Mouse (Mus musculus): ENCODE results near the gene 4930432K21Rik. TPM values are rescaled to one million over a fixed set of nuclear protein-coding genes. Genes with fewer than 3 reads are reported as not detected.
A peak's percentile ranks its signal among the peaks of the same experiment; 100 is the strongest.

The 4930432K21Rik gene
- polyA plus RNA-seq, 1 experiment, result 0.63 TPM

DNA sequence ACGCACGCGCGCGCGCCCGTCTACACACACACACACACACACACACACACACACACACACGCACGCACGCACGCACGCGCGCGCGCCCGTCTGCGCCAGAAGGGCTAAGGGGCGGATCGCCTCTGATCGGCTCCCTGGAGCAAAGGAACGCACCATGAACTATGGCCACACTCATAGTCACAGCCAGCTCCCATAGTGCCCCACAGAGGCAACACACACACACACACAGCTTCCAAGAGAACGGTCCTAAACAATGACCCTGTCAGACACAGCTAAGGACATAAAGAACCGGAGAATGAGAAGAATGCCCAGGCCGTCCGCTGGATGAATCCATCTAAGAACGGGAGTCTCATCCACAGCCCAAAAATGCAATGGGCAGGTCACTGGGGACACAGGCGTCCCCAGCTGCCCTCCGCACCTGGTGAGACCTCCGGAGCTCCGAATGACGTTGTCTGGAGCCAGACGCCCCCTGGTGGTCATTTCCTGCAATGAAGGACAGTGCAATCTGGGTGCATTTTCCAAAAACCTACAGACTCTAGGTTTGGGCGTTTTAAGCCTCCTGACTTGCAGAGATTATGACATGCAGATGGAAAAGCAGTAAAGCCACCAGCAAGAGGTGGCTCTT lies 62.5 kb downstream of the 4930432K21Rik start:
- Histone ChIP-seq H3K27me3 (replicated peaks; ENCODE audit: control insufficient read depth, insufficient read depth, low read length) (no peaks in the 10 kb centered on the region), H3K36me3 (ENCODE audit: control insufficient read depth, insufficient read depth, low read length) (no peaks in the 10 kb centered on the region), H3K4me1 (ENCODE audit: control insufficient read depth, insufficient read depth, low read length) (peaks cover 16% of the 10 kb centered on the region), H3K4me3 (ENCODE audit: insufficient read depth, low read depth, low read length) (no peak overlapping the region), H3K27ac (ENCODE audit: insufficient read depth, low read depth, low read length) (no peak overlapping the region)
- WGBS, result 59% methylated on average over 34 of the region's 34 CpGs
- DNase-seq, result peak; percentile 79
- peak; percentile 78 for TF ChIP-seq CTCF (conservative IDR thresholded peaks at IDR 0.05; ENCODE audit: insufficient read depth, insufficient read length, low read depth, low read length)
- no peak for TF ChIP-seq POLR2A (IDR thresholded peaks at IDR 0.05; ENCODE audit: low read depth, low read length)

DNA sequence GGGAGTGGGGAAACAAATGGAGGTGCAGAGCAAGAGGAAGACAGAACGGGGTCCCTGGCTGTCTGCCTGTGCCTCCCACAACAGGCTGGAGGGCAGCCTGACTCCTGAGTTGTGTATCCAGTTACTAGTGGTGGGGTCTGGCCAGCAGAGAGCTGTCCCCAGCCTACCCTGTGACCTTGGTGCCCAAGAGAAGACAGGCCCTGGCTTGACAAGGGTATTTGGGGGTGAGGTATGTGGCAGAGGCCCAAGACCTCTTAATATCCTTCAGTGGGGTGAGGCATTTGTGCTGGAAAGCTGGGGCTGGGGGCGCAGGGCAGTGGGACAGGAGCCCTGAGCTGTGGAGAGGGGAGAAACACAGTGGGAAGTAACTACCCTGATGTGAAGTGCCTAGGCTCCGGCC lies 63.4 kb downstream of the 4930432K21Rik start:
- no peaks in the 10 kb centered on the region for H3K27me3 ChIP-seq (replicated peaks; ENCODE audit: control insufficient read depth, insufficient read depth, low read length)
- no peak for DNase-seq
- peaks cover 16% of the 10 kb centered on the region for H3K4me1 ChIP-seq (ENCODE audit: control insufficient read depth, insufficient read depth, low read length)
- no peaks in the 10 kb centered on the region for H3K36me3 ChIP-seq (ENCODE audit: control insufficient read depth, insufficient read depth, low read length)
- no peak overlapping the region for H3K27ac ChIP-seq (ENCODE audit: insufficient read depth, low read depth, low read length)
- 80% methylated on average over 3 of the region's 3 CpGs for WGBS
- H3K4me3 ChIP-seq (ENCODE audit: insufficient read depth, low read depth, low read length), result no peak overlapping the region
- TF ChIP-seq CTCF (conservative IDR thresholded peaks at IDR 0.05; ENCODE audit: insufficient read depth, insufficient read length, low read depth, low read length) (no peak), POLR2A (IDR thresholded peaks at IDR 0.05; ENCODE audit: low read depth, low read length) (no peak)

DNA sequence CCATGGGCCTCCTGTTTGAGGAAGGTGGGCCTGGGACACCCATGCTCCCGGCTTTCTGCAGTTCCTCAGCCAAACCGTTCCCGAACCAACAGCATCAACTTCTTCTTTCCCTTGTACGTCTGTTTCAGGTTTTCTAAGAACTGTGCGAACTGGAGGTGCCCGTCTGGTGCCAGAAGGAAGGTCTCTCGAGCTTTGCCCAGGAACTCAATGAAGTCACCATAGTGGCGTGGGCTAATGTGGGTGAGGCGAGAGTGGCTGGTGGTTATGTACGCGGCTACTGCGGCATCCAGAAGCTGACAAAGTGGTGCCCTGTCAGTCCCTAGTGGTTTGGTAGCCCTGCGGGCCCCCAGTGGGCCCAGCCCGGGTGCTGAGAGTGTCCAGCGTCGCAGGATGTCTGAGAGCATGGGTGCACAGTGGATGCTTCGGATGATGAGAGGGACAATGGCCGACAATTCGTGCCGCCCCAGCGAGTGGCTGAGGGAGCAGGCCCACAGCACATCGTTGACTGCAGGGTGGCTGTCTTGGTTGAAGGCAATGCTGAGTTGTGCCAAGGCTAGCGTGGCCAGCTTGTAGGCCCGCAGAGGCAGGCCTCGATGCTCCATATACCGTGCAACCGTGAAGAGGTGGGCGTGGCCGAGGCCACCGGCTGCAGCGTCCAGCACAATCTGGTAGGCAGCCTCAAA lies 64.2 kb downstream of the 4930432K21Rik start:
- no peaks in the 10 kb centered on the region for H3K27me3 ChIP-seq (replicated peaks; ENCODE audit: control insufficient read depth, insufficient read depth, low read length)
- H3K4me1 ChIP-seq (ENCODE audit: control insufficient read depth, insufficient read depth, low read length), result peaks cover 16% of the 10 kb centered on the region
- no peak for DNase-seq
- WGBS, result 86% methylated on average over 31 of the region's 31 CpGs
- TF ChIP-seq CTCF (conservative IDR thresholded peaks at IDR 0.05; ENCODE audit: insufficient read depth, insufficient read length, low read depth, low read length) (no peak), POLR2A (IDR thresholded peaks at IDR 0.05; ENCODE audit: low read depth, low read length) (no peak)
- H3K36me3 ChIP-seq (ENCODE audit: control insufficient read depth, insufficient read depth, low read length), result peaks cover 1% of the 10 kb centered on the region; the same call in 1 of the 2 replicates
- H3K27ac ChIP-seq (ENCODE audit: insufficient read depth, low read depth, low read length), result no peak overlapping the region
- no peak overlapping the region for H3K4me3 ChIP-seq (ENCODE audit: insufficient read depth, low read depth, low read length)

DNA sequence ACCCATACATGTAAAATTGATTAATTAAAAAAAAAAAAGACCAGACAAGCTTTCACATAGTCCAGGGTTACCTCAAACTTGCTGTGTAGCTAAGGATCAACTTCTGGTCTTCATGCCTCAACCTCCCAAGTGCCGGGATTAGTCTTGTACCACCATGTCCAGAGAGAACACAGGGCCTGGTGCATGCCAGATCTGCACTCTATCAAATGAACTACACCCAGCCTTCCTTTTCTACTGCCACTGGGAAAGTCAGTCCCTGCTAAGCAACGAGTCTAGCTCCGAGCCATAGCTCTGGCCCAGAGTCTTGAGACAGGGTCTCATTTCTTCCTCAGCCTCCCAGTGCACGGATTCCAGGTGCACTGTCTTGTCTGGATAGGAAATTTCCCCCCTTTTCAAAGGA lies 65.5 kb downstream of the 4930432K21Rik start:
- peaks cover 1% of the 10 kb centered on the region; the same call in 1 of the 2 replicates for H3K36me3 ChIP-seq (ENCODE audit: control insufficient read depth, insufficient read depth, low read length)
- 93% methylated on average over 4 of the region's 4 CpGs for WGBS
- DNase-seq, result no peak

DNA sequence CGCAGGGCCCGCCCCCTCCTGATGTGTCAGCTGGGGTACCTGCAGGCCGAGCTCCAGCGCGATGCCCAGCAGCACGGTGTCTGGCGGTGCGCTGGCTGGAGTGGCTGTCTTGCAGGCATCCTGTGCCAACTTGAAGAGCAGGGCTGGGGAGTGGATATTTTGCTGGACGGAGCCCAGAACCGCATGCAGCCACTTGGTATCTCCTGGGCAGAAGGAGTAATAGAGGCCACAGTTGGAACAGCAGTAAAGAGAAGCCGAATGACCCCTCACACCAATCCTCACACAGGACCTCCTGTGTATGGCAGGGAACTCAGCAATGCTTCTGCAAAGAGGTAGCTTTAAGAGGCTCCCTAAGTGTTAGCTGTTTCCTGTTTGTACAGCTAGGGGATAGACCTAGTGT lies 69.4 kb downstream of the 4930432K21Rik start:
- Histone ChIP-seq H3K27ac (ENCODE audit: insufficient read depth, low read depth, low read length) (no peak overlapping the region), H3K27me3 (replicated peaks; ENCODE audit: control insufficient read depth, insufficient read depth, low read length) (no peaks in the 10 kb centered on the region), H3K4me3 (ENCODE audit: insufficient read depth, low read depth, low read length) (no peak overlapping the region), H3K36me3 (ENCODE audit: control insufficient read depth, insufficient read depth, low read length) (peaks cover 1% of the 10 kb centered on the region; the same call in 1 of the 2 replicates), H3K4me1 (ENCODE audit: control insufficient read depth, insufficient read depth, low read length) (no peaks in the 10 kb centered on the region)
- no peak for DNase-seq
- WGBS, result 96% methylated on average over 11 of the region's 11 CpGs
- no peak for TF ChIP-seq CTCF (conservative IDR thresholded peaks at IDR 0.05; ENCODE audit: insufficient read depth, insufficient read length, low read depth, low read length)
- no peak for TF ChIP-seq POLR2A (IDR thresholded peaks at IDR 0.05; ENCODE audit: low read depth, low read length)

More for the DNA sequence above, 65.5 kb downstream of the 4930432K21Rik start:
- peaks cover 7% of the 10 kb centered on the region for H3K4me1 ChIP-seq (ENCODE audit: control insufficient read depth, insufficient read depth, low read length)
- H3K4me3 ChIP-seq (ENCODE audit: insufficient read depth, low read depth, low read length), result no peak overlapping the region
- no peaks in the 10 kb centered on the region for H3K27me3 ChIP-seq (replicated peaks; ENCODE audit: control insufficient read depth, insufficient read depth, low read length)
- H3K27ac ChIP-seq (ENCODE audit: insufficient read depth, low read depth, low read length), result no peak overlapping the region
- TF ChIP-seq POLR2A (IDR thresholded peaks at IDR 0.05; ENCODE audit: low read depth, low read length), result no peak
- TF ChIP-seq CTCF (conservative IDR thresholded peaks at IDR 0.05; ENCODE audit: insufficient read depth, insufficient read length, low read depth, low read length), result no peak

DNA sequence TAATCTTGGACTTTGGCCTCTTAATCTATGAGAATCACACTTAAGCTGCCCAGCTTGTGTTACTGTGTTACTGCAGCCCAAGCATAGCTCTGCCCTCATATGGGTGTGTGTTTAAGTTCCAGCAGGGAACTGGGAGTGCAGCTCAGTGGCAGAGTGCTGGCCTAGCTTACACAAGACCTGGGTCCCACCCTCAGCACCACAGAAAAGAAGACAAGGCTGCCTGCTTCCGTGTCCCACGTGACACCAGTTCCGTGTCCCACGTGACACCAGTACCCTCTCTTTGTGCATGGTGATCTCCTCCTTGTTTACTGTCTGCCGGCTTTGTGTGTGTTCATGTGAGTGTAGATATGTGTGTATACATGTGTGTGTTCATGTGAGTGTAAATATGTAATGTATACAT lies 70.3 kb downstream of the 4930432K21Rik start:
- no peak for DNase-seq
- no peak overlapping the region for H3K27ac ChIP-seq (ENCODE audit: insufficient read depth, low read depth, low read length)
- H3K4me1 ChIP-seq (ENCODE audit: control insufficient read depth, insufficient read depth, low read length), result no peaks in the 10 kb centered on the region
- 89% methylated on average over 5 of the region's 5 CpGs for WGBS
- TF ChIP-seq CTCF (conservative IDR thresholded peaks at IDR 0.05; ENCODE audit: insufficient read depth, insufficient read length, low read depth, low read length) (no peak), POLR2A (IDR thresholded peaks at IDR 0.05; ENCODE audit: low read depth, low read length) (no peak)
- peaks cover 1% of the 10 kb centered on the region; the same call in 1 of the 2 replicates for H3K36me3 ChIP-seq (ENCODE audit: control insufficient read depth, insufficient read depth, low read length)
- no peaks in the 10 kb centered on the region for H3K27me3 ChIP-seq (replicated peaks; ENCODE audit: control insufficient read depth, insufficient read depth, low read length)
- H3K4me3 ChIP-seq (ENCODE audit: insufficient read depth, low read depth, low read length), result no peak overlapping the region

DNA sequence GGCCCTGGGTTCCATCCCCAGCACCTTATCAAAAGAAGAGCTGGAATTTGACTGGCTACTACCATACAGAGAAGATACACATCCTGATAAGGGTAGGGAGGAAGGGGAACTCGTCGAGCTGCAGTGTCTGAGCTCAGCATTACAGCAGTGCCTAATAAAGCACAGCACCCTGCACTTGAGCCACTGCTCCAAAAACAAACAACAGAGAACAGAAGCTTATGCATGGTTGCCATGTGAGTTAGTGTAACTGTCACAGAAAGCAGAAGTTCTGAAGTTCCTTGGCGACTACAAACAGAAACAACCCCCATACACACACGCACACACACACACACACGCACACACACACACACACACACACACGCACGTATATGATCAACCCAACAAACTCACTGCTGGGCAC lies 72.3 kb downstream of the 4930432K21Rik start:
- 83% methylated on average over 7 of the region's 7 CpGs for WGBS
- TF ChIP-seq CTCF (conservative IDR thresholded peaks at IDR 0.05; ENCODE audit: insufficient read depth, insufficient read length, low read depth, low read length), result no peak
- TF ChIP-seq POLR2A (IDR thresholded peaks at IDR 0.05; ENCODE audit: low read depth, low read length), result no peak
- H3K4me3 ChIP-seq (ENCODE audit: insufficient read depth, low read depth, low read length), result no peak overlapping the region
- no peak overlapping the region for H3K27ac ChIP-seq (ENCODE audit: insufficient read depth, low read depth, low read length)
- DNase-seq, result no peak
- no peaks in the 10 kb centered on the region for H3K27me3 ChIP-seq (replicated peaks; ENCODE audit: control insufficient read depth, insufficient read depth, low read length)
- H3K36me3 ChIP-seq (ENCODE audit: control insufficient read depth, insufficient read depth, low read length), result peaks cover 1% of the 10 kb centered on the region; the same call in 1 of the 2 replicates
- no peaks in the 10 kb centered on the region for H3K4me1 ChIP-seq (ENCODE audit: control insufficient read depth, insufficient read depth, low read length)

Other genes with a start within 250 kb of the 4930432K21Rik start
- gene Adgrl1, start 247.9 kb upstream of the 4930432K21Rik start, polyA plus RNA-seq (2012; rRNA removed), result 28.7 and 44.4 TPM in 2 replicates
- 2.7 and 3.2 TPM in 2 replicates for gene Gm10644, start 192.8 kb upstream of the 4930432K21Rik start, polyA plus RNA-seq (2012; rRNA removed)
- gene Asf1b, start 192.5 kb upstream of the 4930432K21Rik start, polyA plus RNA-seq (2012; rRNA removed), result 2.0 and 3.6 TPM in 2 replicates
- 88.3 and 95.6 TPM in 2 replicates for gene Prkaca, start 175.0 kb upstream of the 4930432K21Rik start, polyA plus RNA-seq (2012; rRNA removed)
- 37.2 and 44.5 TPM in 2 replicates for gene Samd1, start 150.4 kb upstream of the 4930432K21Rik start, polyA plus RNA-seq (2012; rRNA removed)
- 5.1 and 7.0 TPM in 2 replicates for gene 1700067K01Rik, start 146.5 kb upstream of the 4930432K21Rik start, polyA plus RNA-seq (2012; rRNA removed)
- 9.1 and 14.3 TPM in 2 replicates for gene 2210011C24Rik, start 135.9 kb upstream of the 4930432K21Rik start, polyA plus RNA-seq (2012; rRNA removed)
- 7.8 and 7.9 TPM in 2 replicates for gene Palm3, start 126.6 kb upstream of the 4930432K21Rik start, polyA plus RNA-seq (2012; rRNA removed)
- gene Il27ra, start 105.4 kb upstream of the 4930432K21Rik start, polyA plus RNA-seq (2012; rRNA removed), result 1.9 and 5.6 TPM in 2 replicates
- gene Rln3, start 103.0 kb upstream of the 4930432K21Rik start, polyA plus RNA-seq (2012; rRNA removed), result 0.19 TPM in 1 of 2 replicates, not detected in the other
- 1.1 and 1.2 TPM in 2 replicates for gene Gm10643, start 82.9 kb upstream of the 4930432K21Rik start, polyA plus RNA-seq (2012; rRNA removed)
- 15.8 and 18.0 TPM in 2 replicates for gene Rfx1, start 81.2 kb upstream of the 4930432K21Rik start, polyA plus RNA-seq (2012; rRNA removed)
- gene Dcaf15, start 43.3 kb upstream of the 4930432K21Rik start, polyA plus RNA-seq (2012; rRNA removed), result 28.2 and 30.1 TPM in 2 replicates
- gene Podnl1, start 22.0 kb upstream of the 4930432K21Rik start, polyA plus RNA-seq (2012; rRNA removed), result 0.48 and 0.67 TPM in 2 replicates
- 24.1 and 26.0 TPM in 2 replicates for gene Cc2d1a, start 89 bp upstream of the 4930432K21Rik start, polyA plus RNA-seq (2012; rRNA removed)
- 0.99 and 1.4 TPM in 2 replicates for gene Nanos3, start 37.2 kb downstream of the 4930432K21Rik start, polyA plus RNA-seq (2012; rRNA removed)
- gene Zswim4, start 89.0 kb downstream of the 4930432K21Rik start, polyA plus RNA-seq (2012; rRNA removed), result 9.2 and 10.0 TPM in 2 replicates
- gene D8Ertd738e, start 101.7 kb downstream of the 4930432K21Rik start, polyA plus RNA-seq (2012; rRNA removed), result 216 and 246 TPM in 2 replicates
- 39.3 and 48.6 TPM in 2 replicates for gene Mri1, start 109.3 kb downstream of the 4930432K21Rik start, polyA plus RNA-seq (2012; rRNA removed)
- gene Ccdc130, start 122.4 kb downstream of the 4930432K21Rik start, polyA plus RNA-seq (2012; rRNA removed), result 24.7 and 32.7 TPM in 2 replicates
- gene Cacna1a, start 240.4 kb downstream of the 4930432K21Rik start, polyA plus RNA-seq (2012; rRNA removed), result 6.8 and 12.2 TPM in 2 replicates